Mouse (Mus musculus): ENCODE measurements around the gene Ugt1a1.

- TF ChIP-seq TAL1 (IDR thresholded peaks at IDR 0.05; ENCODE audit: low read length) (no peak), GATA1 (IDR thresholded peaks at IDR 0.05; ENCODE audit: low read length) (no peak)
Observed at GRCm38 (mm10) chr1:88197443-88197842, 14.3 kb upstream of the Ugt1a1 start.

All from erythroblast, embryonic 14.5 days (primary cell).